Mouse (Mus musculus): ENCODE measurements around the gene Gm20388.

Gene Gm20388

DNA sequence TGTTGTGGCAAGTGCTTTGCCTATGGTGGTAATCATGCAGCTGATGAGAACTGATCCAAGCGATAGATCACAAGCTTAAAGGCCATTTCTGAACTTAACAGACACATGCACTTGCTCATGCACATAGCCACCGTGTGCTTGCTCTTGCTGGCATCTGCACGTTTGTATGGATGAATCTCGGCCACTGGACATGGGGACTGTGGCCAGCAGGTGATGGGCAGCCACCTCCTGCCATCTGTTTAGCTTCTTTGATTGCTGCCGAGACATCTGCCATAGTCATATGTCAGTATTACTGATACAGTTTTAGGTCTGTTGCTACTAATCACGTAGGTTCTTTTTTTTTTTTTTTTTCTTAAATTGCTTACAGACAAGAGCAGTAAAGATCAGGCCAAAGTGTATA, 2484.7 kb downstream of the Gm20388 start:
- intact Hi-C loops (cut with DNase I): no loop called here

DNA sequence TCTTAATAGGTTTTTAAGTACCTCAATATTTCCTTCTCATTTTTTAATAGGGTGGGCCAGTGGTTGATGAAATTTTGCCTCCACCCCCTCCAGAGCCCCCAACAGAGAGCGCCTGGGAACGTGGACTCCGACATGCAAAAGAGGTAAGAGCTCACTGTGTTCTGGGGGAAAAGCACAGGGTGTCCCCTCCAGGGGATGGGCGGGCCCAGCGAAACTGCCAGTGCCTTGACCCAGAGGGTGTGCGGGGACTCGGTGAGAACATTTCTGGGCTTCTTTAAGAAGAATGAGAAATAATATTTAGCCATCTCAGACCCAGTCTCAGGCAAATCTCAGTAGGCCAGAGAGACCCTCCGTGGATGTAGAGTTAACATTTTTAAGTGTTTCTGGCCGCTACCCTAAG, 2487.5 kb downstream of the Gm20388 start:
- intact Hi-C loops (cut with DNase I): no loop called here

- intact Hi-C loops (cut with DNase I): no loop called here
Observed at GRCm38 (mm10) chr8:122405146-122405805, 2494.6 kb downstream of the Gm20388 start.

DNA sequence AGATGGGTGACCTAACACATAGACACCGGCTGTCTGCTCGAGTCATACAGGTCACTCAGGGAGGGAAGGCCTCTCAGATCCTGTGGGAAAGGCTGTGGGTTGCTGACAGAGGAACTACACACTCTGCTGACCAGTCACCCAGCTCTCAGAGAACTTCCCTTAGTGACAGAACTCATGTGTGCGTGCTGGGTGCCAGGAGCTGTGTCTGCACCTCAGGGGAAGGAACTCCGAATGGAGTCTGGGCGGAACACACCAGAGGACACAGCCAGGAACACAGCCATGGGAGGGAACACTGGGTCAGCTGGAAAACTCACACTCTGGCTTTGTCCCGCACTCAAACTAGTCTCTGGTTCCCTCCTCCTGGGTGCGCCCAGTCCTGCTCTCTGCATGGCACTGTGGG, 2497.0 kb downstream of the Gm20388 start:
- intact Hi-C loops (cut with DNase I): no loop called here

- intact Hi-C loops (cut with DNase I): no loop called here
Observed at GRCm38 (mm10) chr8:122414311-122414710, 2503.7 kb downstream of the Gm20388 start.

DNA sequence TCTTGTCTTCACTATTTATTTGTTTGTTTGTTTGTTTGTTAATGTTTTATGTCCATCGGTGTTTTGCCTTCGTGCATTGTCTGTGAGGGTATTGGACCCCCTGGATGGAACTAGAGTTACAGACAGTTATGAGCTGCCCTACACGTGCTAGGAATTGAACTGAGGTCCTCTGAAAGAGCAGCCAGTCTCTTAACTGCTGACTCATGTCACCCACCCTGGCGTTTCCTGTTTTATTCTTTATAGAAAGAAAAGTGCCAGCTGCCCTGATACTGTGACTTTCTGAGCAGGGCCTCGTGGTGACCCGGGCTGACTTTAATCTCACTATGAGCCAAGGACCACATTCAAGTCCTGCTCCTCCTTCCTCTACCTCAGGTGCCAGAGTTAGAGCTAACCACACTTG, 2504.9 kb downstream of the Gm20388 start:
- intact Hi-C loops (cut with DNase I): no loop called here

- intact Hi-C loops (cut with DNase I): no loop called here
Observed at GRCm38 (mm10) chr8:122419881-122420555, 2509.4 kb downstream of the Gm20388 start.

- intact Hi-C loops (cut with DNase I): no loop called here
Observed at GRCm38 (mm10) chr8:122421376-122422070, 2510.9 kb downstream of the Gm20388 start, which contains the start of gene Il17c. Il17c (plus strand) TSS chr8:122422020.

DNA sequence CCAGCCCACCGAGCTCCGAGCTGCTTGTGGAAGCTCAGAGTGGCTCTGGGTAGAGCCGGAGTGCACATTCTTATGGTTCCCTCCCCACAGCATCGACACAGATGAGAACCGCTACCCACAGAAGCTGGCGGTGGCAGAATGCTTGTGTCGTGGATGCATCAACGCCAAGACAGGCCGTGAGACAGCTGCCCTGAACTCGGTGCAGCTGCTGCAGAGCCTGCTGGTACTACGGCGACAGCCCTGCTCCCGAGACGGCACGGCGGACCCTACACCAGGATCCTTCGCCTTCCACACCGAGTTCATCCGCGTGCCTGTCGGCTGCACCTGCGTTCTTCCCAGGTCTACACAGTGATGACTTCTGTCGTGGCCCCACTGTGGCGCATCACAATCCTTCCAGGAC, 2512.6 kb downstream of the Gm20388 start:
- intact Hi-C loops (cut with DNase I): no loop called here

GRCm38 (mm10) chr8:122423659-122424058, 2513.0 kb downstream of the Gm20388 start:
- intact Hi-C loops (cut with DNase I): no loop called here

DNA sequence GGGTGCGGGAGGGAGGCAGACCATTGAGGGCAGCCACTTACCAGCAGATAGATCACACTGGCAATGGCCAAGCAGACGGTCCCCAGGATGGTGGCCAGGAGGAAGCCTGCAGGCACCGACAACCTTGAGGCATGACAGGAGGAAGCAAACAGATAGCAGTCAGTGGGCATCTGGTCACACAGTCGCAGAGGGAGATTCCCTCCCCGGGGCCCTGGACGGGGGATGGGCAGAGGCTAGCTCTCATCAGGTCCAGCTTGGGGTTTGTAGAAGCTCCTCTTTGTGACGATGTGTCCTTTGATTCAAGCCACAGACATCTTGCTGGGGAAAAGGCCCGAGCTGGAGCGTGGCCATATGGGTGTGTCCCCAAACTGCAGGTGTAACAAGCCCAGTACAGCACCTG, 2515.5 kb downstream of the Gm20388 start:
- intact Hi-C loops (cut with DNase I): no loop called here

GRCm38 (mm10) chr8:122427607-122428006, 2517.0 kb downstream of the Gm20388 start:
- intact Hi-C loops (cut with DNase I): no loop called here

DNA sequence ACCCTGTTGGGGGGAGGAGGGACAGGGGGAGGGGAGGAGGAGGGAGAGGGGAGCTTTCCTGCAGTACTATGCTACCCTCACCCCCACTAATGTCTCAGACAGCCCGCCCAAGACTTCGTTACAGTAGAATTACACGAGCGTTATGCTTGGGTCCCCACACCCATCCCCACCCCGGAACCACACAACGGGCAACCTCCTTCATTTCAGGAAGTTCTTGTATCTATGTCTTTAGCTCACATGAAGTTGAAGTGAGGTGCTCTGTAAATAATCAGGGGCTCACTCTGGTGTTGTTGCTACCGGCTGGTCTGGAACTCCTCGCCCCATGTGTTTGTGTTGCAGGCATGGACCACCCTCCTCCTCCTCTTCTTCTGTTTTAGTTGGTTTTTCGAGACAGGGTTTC, 2517.5 kb downstream of the Gm20388 start:
- intact Hi-C loops (cut with DNase I): no loop called here

- intact Hi-C loops (cut with DNase I): no loop called here
Observed at GRCm38 (mm10) chr8:122430058-122430636, 2519.5 kb downstream of the Gm20388 start.

DNA sequence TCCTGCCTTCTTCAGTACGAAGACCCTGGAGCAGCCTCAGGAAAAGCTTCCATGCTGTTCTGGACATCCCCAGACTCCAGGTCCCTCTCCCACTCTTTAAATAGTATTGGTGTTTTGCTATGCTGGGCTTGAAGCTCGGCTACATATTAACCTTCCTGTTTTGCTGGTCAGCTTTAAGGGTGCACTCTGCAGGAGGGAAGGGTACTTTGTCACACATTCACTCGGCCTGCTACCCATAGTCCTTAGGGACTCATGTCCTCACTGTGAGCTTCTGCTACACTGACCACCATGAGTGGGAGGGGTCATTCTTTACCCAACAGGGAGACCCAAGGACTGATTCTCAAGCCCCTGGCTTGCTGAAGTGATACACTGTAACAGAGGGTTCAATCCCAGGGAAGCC, 2520.0 kb downstream of the Gm20388 start:
- intact Hi-C loops (cut with DNase I): no loop called here

DNA sequence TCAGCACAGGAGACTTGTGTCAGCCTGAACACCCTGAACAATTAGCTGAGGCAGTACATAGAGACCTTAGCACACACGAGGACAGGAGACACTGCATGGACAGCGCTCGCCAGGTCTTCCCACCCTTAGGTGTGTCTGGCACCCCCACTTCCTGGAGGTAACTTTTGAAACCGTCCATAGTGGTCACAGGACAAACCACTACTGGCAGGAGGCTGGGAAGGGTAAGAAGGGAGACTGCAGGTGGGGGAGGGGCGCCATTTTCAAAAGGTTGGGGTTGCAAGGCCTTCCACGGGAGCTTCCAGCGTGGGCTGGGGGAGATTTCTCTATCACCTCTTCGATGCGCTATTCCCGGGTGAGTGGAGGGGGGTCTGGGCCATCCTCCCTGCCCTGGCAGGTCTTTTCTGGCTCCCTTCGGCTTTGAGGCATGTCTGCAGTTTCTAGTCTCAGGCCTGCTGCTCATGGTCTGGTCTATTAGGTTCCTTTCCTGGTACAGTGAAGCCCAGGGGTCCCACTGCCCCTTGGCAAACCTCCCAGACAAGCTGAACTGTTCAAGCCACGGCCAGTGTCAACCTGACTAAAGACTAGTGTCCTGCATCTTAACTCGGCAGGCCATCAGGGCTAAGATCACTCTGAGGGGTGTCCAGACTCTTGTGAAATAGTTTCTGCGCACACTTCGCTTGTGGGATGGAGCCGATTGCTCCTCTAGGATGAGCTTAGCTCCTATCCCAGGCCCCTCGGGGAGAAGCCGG, 2521.2 kb downstream of the Gm20388 start:
- intact Hi-C loops (cut with DNase I): no loop called here

DNA sequence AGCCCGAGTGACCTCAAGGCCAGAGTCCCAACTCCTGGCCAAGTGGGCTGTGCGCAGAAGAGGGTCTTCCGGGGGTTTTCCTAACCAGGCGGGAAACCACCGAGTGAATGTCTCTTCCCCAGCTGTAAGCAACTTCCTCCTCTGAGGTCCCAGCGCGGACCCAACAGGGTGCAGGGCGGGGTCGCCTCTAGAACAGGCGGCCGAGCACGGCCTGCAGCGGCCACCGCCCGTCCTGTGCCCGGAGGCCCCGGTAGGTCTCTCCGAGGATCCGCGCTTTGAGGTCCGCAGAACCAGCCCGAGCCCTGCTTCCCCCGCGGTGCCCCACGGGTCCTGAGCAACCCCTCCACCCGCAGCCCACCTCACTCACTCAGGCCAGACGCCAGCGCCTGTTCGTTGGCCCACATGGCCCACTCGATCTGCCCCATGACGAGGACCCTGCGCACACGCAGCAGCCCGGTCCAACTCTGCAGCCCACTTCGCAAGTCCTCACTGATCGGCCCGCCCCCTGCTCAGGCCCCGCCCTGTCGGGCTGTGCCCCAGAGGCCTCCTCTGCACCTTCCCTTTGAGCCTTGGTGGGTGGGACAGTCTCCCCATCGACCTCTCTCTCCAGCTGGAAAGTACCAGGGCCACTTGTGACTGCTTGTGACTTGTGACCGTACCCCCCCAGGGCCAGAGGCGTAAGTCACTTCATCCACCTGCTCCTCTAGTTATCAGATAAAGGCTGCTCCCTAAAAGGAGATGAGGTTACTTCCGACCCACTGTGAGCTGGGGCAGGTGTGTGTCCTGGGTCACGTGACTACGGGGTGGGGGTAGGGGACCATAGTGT, 2522.0 kb downstream of the Gm20388 start, which contains the start of gene Cyba:
Gene Cyba (minus strand): TSS at position 488 of the 826 bp plus-strand sequence.
- intact Hi-C loops (cut with DNase I): no loop called here

DNA sequence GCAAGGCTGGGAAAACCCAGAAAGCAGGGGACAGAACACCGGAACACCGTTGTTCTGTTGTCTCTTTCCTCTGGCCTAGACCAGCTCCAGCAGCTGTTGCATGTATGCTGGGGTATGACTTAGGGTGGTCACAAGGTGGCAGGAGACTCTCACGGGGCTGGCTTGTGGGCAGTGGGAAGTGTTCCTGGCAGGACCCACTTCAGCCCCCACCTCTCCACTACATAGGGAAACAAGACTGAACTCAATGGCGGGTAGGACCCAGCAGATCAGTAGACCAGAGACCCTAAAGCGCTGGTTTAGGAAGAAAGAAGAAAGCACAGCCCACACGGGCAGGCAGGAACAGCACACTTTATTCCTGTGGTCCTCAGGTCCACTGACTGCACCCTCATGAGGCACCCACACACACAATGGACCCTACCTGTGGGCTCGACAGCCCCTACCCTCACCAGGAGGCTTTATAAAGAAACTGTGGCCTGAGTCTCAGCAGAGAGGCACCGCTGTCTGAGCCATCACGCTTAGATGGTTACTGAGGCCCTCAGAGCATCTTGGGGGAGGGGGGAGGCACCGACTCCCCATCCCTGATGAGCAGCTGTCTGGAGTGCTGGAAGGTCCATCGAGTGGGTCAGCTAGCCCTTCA, 2522.7 kb downstream of the Gm20388 start:
- intact Hi-C loops (cut with DNase I): no loop called here

DNA sequence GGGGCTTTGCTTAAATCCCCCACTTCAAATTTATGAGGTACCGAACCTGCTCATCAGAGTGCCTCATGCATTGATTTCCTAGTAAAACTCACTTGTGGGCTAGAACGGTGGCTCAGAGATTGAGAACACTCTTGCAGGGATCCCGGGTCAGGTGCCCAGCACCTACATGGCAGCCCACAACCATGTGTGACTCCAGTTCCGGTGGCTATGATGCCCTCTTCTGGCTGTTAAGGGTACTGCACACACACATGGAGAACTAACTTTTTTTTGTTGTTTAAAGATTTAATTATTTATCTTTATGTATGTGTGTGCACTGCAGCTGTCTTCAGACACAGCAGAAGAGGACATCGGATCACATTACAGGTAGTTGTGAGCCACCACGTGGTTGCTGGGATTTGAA, 2524.7 kb downstream of the Gm20388 start:
- intact Hi-C loops (cut with DNase I): loop anchor here (5.0 kb wide), 1 partner anchor 58 kb away; the partner anchor contains the start of gene Zc3h18

- intact Hi-C loops (cut with DNase I): loop anchor here (5.0 kb wide), 1 partner anchor 59 kb away; the partner anchor contains the start of gene Zc3h18
Observed at GRCm38 (mm10) chr8:122436146-122436545, 2525.5 kb downstream of the Gm20388 start.

Data from adrenal gland (tissue).